Mouse (Mus musculus): ENCODE results near the gene Apoa4.
A peak's percentile ranks its signal among the peaks of the same experiment; 100 is the strongest.

Gene Apoa4

GRCm38 (mm10) chr9:46227064-46227614, 13.4 kb upstream of the Apoa4 start:
- DNase-seq (ENCODE audit: low spot score), result no peak

- DNase-seq (ENCODE audit: low spot score), result no peak
These were observed 12.0 kb upstream of the Apoa4 start, which contains the start of gene Apoa1 for GRCm38 (mm10) chr9:46228491-46228890. Apoa1 (plus strand) TSS chr9:46228580.

- DNase-seq (ENCODE audit: low spot score), result peak; percentile 85
These were observed 10.7 kb upstream of the Apoa4 start for GRCm38 (mm10) chr9:46229573-46230449.

GRCm38 (mm10) chr9:46230450-46230975, 10.0 kb upstream of the Apoa4 start:
- no peak for DNase-seq (ENCODE audit: low spot score)

GRCm38 (mm10) chr9:46235196-46235595, 5.3 kb upstream of the Apoa4 start:
- no peak for DNase-seq (ENCODE audit: low spot score)

- DNase-seq (ENCODE audit: low spot score), result no peak
These were observed 5.1 kb upstream of the Apoa4 start, which contains the start of gene Apoc3 for GRCm38 (mm10) chr9:46235596-46235648. Apoc3 (minus strand) TSS chr9:46235636.

GRCm38 (mm10) chr9:46235649-46236048, 4.8 kb upstream of the Apoa4 start:
- DNase-seq (ENCODE audit: low spot score), result no peak

- DNase-seq (ENCODE audit: low spot score), result no peak
These were observed 1.6 kb upstream of the Apoa4 start for GRCm38 (mm10) chr9:46238850-46239249.

GRCm38 (mm10) chr9:46241818-46242217, 1.3 kb downstream of the Apoa4 start:
- DNase-seq (ENCODE audit: low spot score), result no peak

GRCm38 (mm10) chr9:46243122-46243521, 2.6 kb downstream of the Apoa4 start:
- peak; percentile 39 for DNase-seq (ENCODE audit: low spot score)

GRCm38 (mm10) chr9:46243584-46243983, 3.1 kb downstream of the Apoa4 start:
- DNase-seq (ENCODE audit: low spot score), result peak; percentile 52

- no peak for DNase-seq (ENCODE audit: low spot score)
These were observed 6.3 kb downstream of the Apoa4 start for GRCm38 (mm10) chr9:46246752-46247324.

GRCm38 (mm10) chr9:46256177-46256576, 15.7 kb downstream of the Apoa4 start:
- no peak for DNase-seq (ENCODE audit: low spot score)

- no peak for DNase-seq (ENCODE audit: low spot score)
These were observed 16.3 kb downstream of the Apoa4 start for GRCm38 (mm10) chr9:46256658-46257385.

- no peak for DNase-seq (ENCODE audit: low spot score)
These were observed 17.1 kb downstream of the Apoa4 start for GRCm38 (mm10) chr9:46257546-46257945.

- DNase-seq (ENCODE audit: low spot score), result no peak
These were observed 18.6 kb downstream of the Apoa4 start for GRCm38 (mm10) chr9:46259111-46259510.

GRCm38 (mm10) chr9:46261131-46261530, 20.6 kb downstream of the Apoa4 start:
- DNase-seq (ENCODE audit: low spot score), result no peak

- DNase-seq (ENCODE audit: low spot score), result no peak
These were observed 27.9 kb downstream of the Apoa4 start, which contains the start of gene Apoa5 for GRCm38 (mm10) chr9:46268343-46268873. Apoa5 (plus strand) TSS chr9:46268633.

- no peak for DNase-seq (ENCODE audit: low spot score)
These were observed 28.6 kb downstream of the Apoa4 start for GRCm38 (mm10) chr9:46269125-46269524.

GRCm38 (mm10) chr9:46270782-46271181, 30.3 kb downstream of the Apoa4 start:
- DNase-seq (ENCODE audit: low spot score), result no peak

- DNase-seq (ENCODE audit: low spot score), result no peak
These were observed 31.6 kb downstream of the Apoa4 start for GRCm38 (mm10) chr9:46272070-46272469.

- peak; percentile 85 for DNase-seq (ENCODE audit: low spot score)
These were observed 32.4 kb downstream of the Apoa4 start, which contains the start of gene Zpr1 for GRCm38 (mm10) chr9:46272677-46273454. Zpr1 (plus strand) TSS chr9:46273064.
